Mouse (Mus musculus) neural tube, embryonic 14.5 days (tissue): ENCODE data around the gene Anp32a. TPM values are rescaled to one million over a fixed set of nuclear protein-coding genes. Genes with fewer than 3 reads are reported as not detected.

Experiments
- ATAC-seq: fragments of 200-750 bp; cut with Nextera tagmentation; 2 replicates; pipeline ENCODE4 v1.8.0; 2017; ENCODE audit warnings: low read depth, mild to moderate bottlenecking, moderate TSS enrichment, moderate library complexity
- H3K27ac ChIP-seq: fragments of 300-500 bp; sonication (generic); 2 replicates; pipeline ENCODE4 v1.5.1; 2014; ENCODE audit warnings: low read depth, mild to moderate bottlenecking, control low read depth, low read length, moderate library complexity, mixed read lengths
- H3K27me3 ChIP-seq: fragments of 300-500 bp; sonication (generic); 2 replicates; pipeline ENCODE4 v1.6.1; 2014; ENCODE audit warnings: low read length; ENCODE audit not compliant: control insufficient read depth, insufficient read depth
- H3K36me3 ChIP-seq: fragments of 300-500 bp; sonication (generic); 2 replicates; pipeline ENCODE4 v1.6.1; 2014; ENCODE audit warnings: low read length, mixed read lengths; ENCODE audit not compliant: control insufficient read depth, insufficient read depth
- H3K4me1 ChIP-seq: fragments of 300-500 bp; sonication (generic); 2 replicates; pipeline ENCODE4 v1.6.1; 2014; ENCODE audit warnings: low read length; ENCODE audit not compliant: control insufficient read depth, insufficient read depth
- H3K4me2 ChIP-seq: fragments of 300-500 bp; sonication (generic); 2 replicates; pipeline ENCODE4 v1.6.1; 2014; ENCODE audit warnings: mild to moderate bottlenecking, low read depth, low read length, control low read depth
- H3K4me3 ChIP-seq: fragments of 300-500 bp; sonication (generic); 2 replicates; pipeline ENCODE4 v1.5.1; 2014; ENCODE audit warnings: low read depth, low read length, control low read depth, mixed read lengths
- H3K9ac ChIP-seq: fragments of 300-500 bp; sonication (generic); replicated peaks from 2 replicates; pipeline ENCODE4 v1.6.1; 2014; ENCODE audit warnings: low read depth, mild to moderate bottlenecking, control low read depth, low read length, mixed read lengths
- H3K9me3 ChIP-seq: fragments of 300-500 bp; sonication (generic); 2 replicates; pipeline ENCODE4 v1.6.1; 2016; ENCODE audit warnings: low read length; ENCODE audit not compliant: control insufficient read depth
- WGBS: fragments of 180-500 bp; shearing (Covaris S2); extraction: QIAGEN DNeasy Blood & Tissue Kit; methylation state at CpG from one replicate; pipeline ENCODE4 v1.1.7; 2014; 5-methylcytosine and 5-hydroxymethylcytosine counted together
- polyA plus RNA-seq: library from polyadenylated mRNA; unstranded; fragments of >200 nt; fragmentation: Nextera tagmentation; extraction: Ambion mirVana; gene quantifications from 2 replicates; pipeline ENCODE4 v1.2.1, GENCODE M21; 2014

Gene Anp32a
- polyA plus RNA-seq, 1 experiment from 2014 or later = 69.7 TPM

- Histone ChIP-seq H3K9me3 (no peaks in the 10 kb centered on the region), H3K27me3 (no peaks in the 10 kb centered on the region), H3K4me3 (peak overlapping the region; percentile 87), H3K27ac (peak overlapping the region; percentile 99), H3K9ac (peak overlapping the region; percentile 99), H3K4me2 (peak overlapping the region; percentile 77), H3K4me1 (peaks cover 32% of the 10 kb centered on the region), H3K36me3 (no peaks in the 10 kb centered on the region)
- peak; percentile 7 for ATAC-seq
- WGBS = under 1% methylated on average over 26 of the region's 26 CpGs
These were observed 3.5 kb downstream of the Anp32a start for GRCm38 (mm10) chr9:62344545-62344944.

- H3K9ac ChIP-seq = peak overlapping the region; percentile 99
- peak overlapping the region; percentile 87 for H3K4me3 ChIP-seq
- H3K9me3 ChIP-seq = no peaks in the 10 kb centered on the region
- H3K27me3 ChIP-seq = no peaks in the 10 kb centered on the region
- no peak for ATAC-seq
- H3K27ac ChIP-seq = peak overlapping the region; percentile 99
- peak overlapping the region; percentile 77 for H3K4me2 ChIP-seq
- no peaks in the 10 kb centered on the region for H3K36me3 ChIP-seq
- WGBS = 7% methylated on average over 11 of the region's 11 CpGs
- H3K4me1 ChIP-seq = peaks cover 32% of the 10 kb centered on the region
These were observed 4.0 kb downstream of the Anp32a start for GRCm38 (mm10) chr9:62345081-62345481.

GRCm38 (mm10) chr9:62345633-62346387, 4.7 kb downstream of the Anp32a start:
- Histone ChIP-seq H3K4me2 (peak overlapping the region; percentile 77), H3K9me3 (no peaks in the 10 kb centered on the region), H3K9ac (no peak overlapping the region; the same call in 1 of the 2 replicates), H3K4me1 (peaks cover 32% of the 10 kb centered on the region), H3K27ac (0 out of 2 replicates have a peak overlapping the region, but pooled peaks have one; percentile 99), H3K36me3 (no peaks in the 10 kb centered on the region), H3K4me3 (peak overlapping the region; percentile 87), H3K27me3 (no peaks in the 10 kb centered on the region)
- 34% methylated on average over 9 of the region's 9 CpGs for WGBS
- no peak for ATAC-seq

- H3K4me3 ChIP-seq = no peak overlapping the region; the same call in 1 of the 2 replicates
- 75% methylated on average over 6 of the region's 6 CpGs for WGBS
- H3K9ac ChIP-seq = no peak overlapping the region
- H3K27me3 ChIP-seq = no peaks in the 10 kb centered on the region
- H3K9me3 ChIP-seq = no peaks in the 10 kb centered on the region
- peak overlapping the region; percentile 77; the same call in 1 of the 2 replicates for H3K4me2 ChIP-seq
- no peaks in the 10 kb centered on the region for H3K36me3 ChIP-seq
- H3K27ac ChIP-seq = no peak overlapping the region
- ATAC-seq = no peak
- H3K4me1 ChIP-seq = peaks cover 32% of the 10 kb centered on the region
These were observed 5.2 kb downstream of the Anp32a start for GRCm38 (mm10) chr9:62346388-62346679.

- Histone ChIP-seq H3K4me1 (peaks cover 32% of the 10 kb centered on the region), H3K9me3 (no peaks in the 10 kb centered on the region), H3K9ac (no peak overlapping the region), H3K4me2 (no peak overlapping the region), H3K27me3 (no peaks in the 10 kb centered on the region), H3K4me3 (no peak overlapping the region), H3K27ac (no peak overlapping the region), H3K36me3 (no peaks in the 10 kb centered on the region)
- ATAC-seq = no peak
- 84% methylated on average over 5 of the region's 5 CpGs for WGBS
These were observed 6.1 kb downstream of the Anp32a start for GRCm38 (mm10) chr9:62347201-62347600.

GRCm38 (mm10) chr9:62348050-62348449, 7.0 kb downstream of the Anp32a start:
- Histone ChIP-seq H3K9me3 (no peaks in the 10 kb centered on the region), H3K4me2 (no peak overlapping the region), H3K36me3 (no peaks in the 10 kb centered on the region), H3K27ac (no peak overlapping the region), H3K9ac (no peak overlapping the region), H3K4me3 (no peak overlapping the region), H3K27me3 (no peaks in the 10 kb centered on the region), H3K4me1 (peaks cover 32% of the 10 kb centered on the region)
- ATAC-seq = no peak
- WGBS = 81% methylated on average over 10 of the region's 10 CpGs

- Histone ChIP-seq H3K27ac (no peak overlapping the region), H3K4me2 (no peak overlapping the region), H3K9me3 (no peaks in the 10 kb centered on the region), H3K4me1 (peaks cover 32% of the 10 kb centered on the region), H3K27me3 (no peaks in the 10 kb centered on the region), H3K4me3 (no peak overlapping the region), H3K9ac (no peak overlapping the region), H3K36me3 (no peaks in the 10 kb centered on the region)
- ATAC-seq = no peak
- WGBS = 76% methylated on average over 6 of the region's 6 CpGs
These were observed 7.4 kb downstream of the Anp32a start for GRCm38 (mm10) chr9:62348467-62348985.

- H3K27me3 ChIP-seq = no peaks in the 10 kb centered on the region
- H3K27ac ChIP-seq = 0 out of 2 replicates have a peak overlapping the region, but pooled peaks have one; percentile 16
- no peaks in the 10 kb centered on the region for H3K36me3 ChIP-seq
- H3K9me3 ChIP-seq = no peaks in the 10 kb centered on the region
- WGBS = 44% methylated on average over 15 of the region's 15 CpGs
- peaks cover 32% of the 10 kb centered on the region for H3K4me1 ChIP-seq
- H3K4me2 ChIP-seq = no peak overlapping the region
- H3K9ac ChIP-seq = no peak overlapping the region
- H3K4me3 ChIP-seq = no peak overlapping the region
- no peak for ATAC-seq
These were observed 8.2 kb downstream of the Anp32a start for GRCm38 (mm10) chr9:62349250-62349649.

- 73% methylated on average over 2 of the region's 2 CpGs for WGBS
- Histone ChIP-seq H3K27me3 (no peaks in the 10 kb centered on the region), H3K27ac (no peak overlapping the region), H3K4me2 (no peak overlapping the region), H3K9me3 (no peaks in the 10 kb centered on the region), H3K4me1 (peaks cover 23% of the 10 kb centered on the region), H3K9ac (no peak overlapping the region), H3K36me3 (no peaks in the 10 kb centered on the region), H3K4me3 (no peak overlapping the region)
- ATAC-seq = no peak
These were observed 9.6 kb downstream of the Anp32a start for GRCm38 (mm10) chr9:62350721-62351120.
